Mouse (Mus musculus): ENCODE data around the gene Lysmd3.
A peak's percentile ranks its signal among the peaks of the same experiment; 100 is the strongest.

Gene Lysmd3

GRCm38 (mm10) chr13:81675333-81675732 is 17.9 kb downstream of the Lysmd3 start:
- DNase-seq, result no peak

- DNase-seq, result no peak
These were observed 25.6 kb downstream of the Lysmd3 start for GRCm38 (mm10) chr13:81683107-81683506.

GRCm38 (mm10) chr13:81684258-81684657 is 26.8 kb downstream of the Lysmd3 start:
- no peak for DNase-seq

GRCm38 (mm10) chr13:81684884-81685283 is 27.4 kb downstream of the Lysmd3 start:
- DNase-seq, result no peak

GRCm38 (mm10) chr13:81689587-81689986 is 32.1 kb downstream of the Lysmd3 start:
- DNase-seq, result no peak

GRCm38 (mm10) chr13:81690477-81690876 is 33.0 kb downstream of the Lysmd3 start:
- no peak for DNase-seq

- peak in 1 of 2 experiments; percentile 12 for DNase-seq
These were observed 34.1 kb downstream of the Lysmd3 start for GRCm38 (mm10) chr13:81691606-81692005.

- DNase-seq, result no peak
These were observed 37.0 kb downstream of the Lysmd3 start for GRCm38 (mm10) chr13:81694446-81694845.

- no peak for DNase-seq
These were observed 45.7 kb downstream of the Lysmd3 start for GRCm38 (mm10) chr13:81703148-81703547.

- DNase-seq, result no peak
These were observed 46.2 kb downstream of the Lysmd3 start for GRCm38 (mm10) chr13:81703621-81704020.

GRCm38 (mm10) chr13:81706311-81706710 is 48.8 kb downstream of the Lysmd3 start:
- no peak for DNase-seq

GRCm38 (mm10) chr13:81709805-81710204 is 52.3 kb downstream of the Lysmd3 start:
- no peak for DNase-seq

GRCm38 (mm10) chr13:81710266-81710665 is 52.8 kb downstream of the Lysmd3 start:
- no peak for DNase-seq

- peak; percentile 98 to 99 for DNase-seq
These were observed 53.5 kb downstream of the Lysmd3 start, which contains the start of the genes Polr3g and Mblac2 for GRCm38 (mm10) chr13:81710775-81711545. Gene Polr3g, minus strand, starts transcription at chr13:81711013. Gene Mblac2, plus strand, starts transcription at chr13:81711341.

- DNase-seq, result no peak
These were observed 54.3 kb downstream of the Lysmd3 start for GRCm38 (mm10) chr13:81711546-81712371.

- no peak for DNase-seq
These were observed 56.4 kb downstream of the Lysmd3 start for GRCm38 (mm10) chr13:81713896-81714295.

Measured in kidney, postnatal 4 days (tissue).